Mouse (Mus musculus): ENCODE results near the gene Dlg5. TPM values are rescaled to one million over a fixed set of nuclear protein-coding genes. Genes with fewer than 3 reads are reported as not detected.

Dlg5 gene
- polyA plus RNA-seq, 2 experiments = 42.6 to 83.5 TPM

GRCm38 (mm10) chr14:24226344-24226743 lies 19.4 kb downstream of the Dlg5 start:
- Histone ChIP-seq H3K4me2 (replicated peaks; ENCODE audit: low read depth, low read length, severe bottlenecking) (no peak overlapping the region), H3K27ac (replicated peaks; ENCODE audit: low read depth, low read length) (no peak overlapping the region), H3K4me3 (replicated peaks; ENCODE audit: low read length) (no peak overlapping the region), H3K27me3 (ENCODE audit: control insufficient read depth, insufficient read depth, low read length) (no peaks in the 10 kb centered on the region), H3K4me1 (ENCODE audit: control insufficient read depth, insufficient read depth, low read length) (peaks cover 9% of the 10 kb centered on the region; the same call in 1 of the 2 replicates), H3K36me3 (ENCODE audit: control insufficient read depth, insufficient read depth, low read length) (peaks cover 5% of the 10 kb centered on the region; the same call in 1 of the 2 replicates), H3K9me3 (ENCODE audit: control insufficient read depth, low read length) (no peaks in the 10 kb centered on the region), H3K9ac (ENCODE audit: low read depth, low read length, severe bottlenecking) (no peak overlapping the region)
- WGBS = 91% methylated on average over 2 of the region's 2 CpGs
- TF ChIP-seq POLR2A (IDR thresholded peaks at IDR 0.05; ENCODE audit: borderline replicate concordance, extremely low read depth, insufficient read depth, insufficient read length) = no peak
- no peak for ATAC-seq (ENCODE audit: low FRiP score, low read depth)
- no peak for DNase-seq (ENCODE audit: low spot score)

DNA sequence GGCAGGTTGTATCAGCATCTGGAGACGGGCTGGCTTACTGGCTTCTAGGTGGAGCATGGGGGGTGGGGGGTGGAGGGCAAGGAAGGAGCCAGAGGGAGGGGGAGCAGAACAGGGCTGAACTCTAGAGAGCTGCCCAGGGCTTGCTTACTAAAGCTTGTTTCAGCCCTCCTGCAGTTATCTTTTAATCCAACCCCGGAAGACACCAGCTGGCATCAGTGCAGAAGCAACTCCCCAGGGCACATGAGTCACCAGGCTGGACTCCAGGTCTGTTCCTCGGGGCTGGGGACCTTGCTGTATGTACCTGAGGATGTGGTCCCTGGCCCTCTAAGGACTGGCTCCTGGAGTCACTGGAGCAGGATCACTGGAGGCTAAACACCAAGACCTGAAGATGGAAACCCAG lies 23.0 kb downstream of the Dlg5 start:
- ATAC-seq (ENCODE audit: low FRiP score, low read depth) = no peak
- Histone ChIP-seq H3K27me3 (ENCODE audit: control insufficient read depth, insufficient read depth, low read length) (no peaks in the 10 kb centered on the region), H3K9ac (ENCODE audit: low read depth, low read length, severe bottlenecking) (no peak overlapping the region), H3K27ac (replicated peaks; ENCODE audit: low read depth, low read length) (no peak overlapping the region), H3K36me3 (ENCODE audit: control insufficient read depth, insufficient read depth, low read length) (peaks cover 5% of the 10 kb centered on the region; the same call in 1 of the 2 replicates), H3K4me1 (ENCODE audit: control insufficient read depth, insufficient read depth, low read length) (peaks cover 7% of the 10 kb centered on the region), H3K4me2 (replicated peaks; ENCODE audit: low read depth, low read length, severe bottlenecking) (no peak overlapping the region), H3K4me3 (replicated peaks; ENCODE audit: low read length) (no peak overlapping the region), H3K9me3 (ENCODE audit: control insufficient read depth, low read length) (no peaks in the 10 kb centered on the region)
- no peak for DNase-seq (ENCODE audit: low spot score)
- TF ChIP-seq POLR2A (IDR thresholded peaks at IDR 0.05; ENCODE audit: borderline replicate concordance, extremely low read depth, insufficient read depth, insufficient read length) = no peak
- 42% methylated on average over 3 of the region's 3 CpGs for WGBS

DNA sequence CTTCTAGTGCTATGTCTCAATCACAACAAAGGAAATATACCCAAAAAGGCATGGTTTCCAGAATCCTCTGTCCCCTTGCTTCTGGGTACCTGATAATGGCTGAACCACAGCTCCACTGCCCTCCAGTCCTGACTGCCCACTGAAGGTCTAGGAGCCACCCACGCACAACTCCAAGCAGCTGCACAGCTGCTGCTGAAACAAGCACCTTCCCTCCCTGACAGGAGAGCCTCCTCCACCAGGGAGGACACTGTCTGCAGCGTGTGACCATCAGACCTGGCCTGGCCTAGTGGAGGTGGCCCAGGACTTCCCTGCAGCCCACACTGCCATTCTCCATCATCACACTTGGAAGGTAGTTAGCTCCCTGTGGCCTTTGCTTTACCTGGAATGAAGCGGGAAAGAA lies 23.4 kb downstream of the Dlg5 start:
- 72% methylated on average over 3 of the region's 3 CpGs for WGBS
- Histone ChIP-seq H3K4me1 (ENCODE audit: control insufficient read depth, insufficient read depth, low read length) (peaks cover 12% of the 10 kb centered on the region), H3K4me2 (replicated peaks; ENCODE audit: low read depth, low read length, severe bottlenecking) (no peak overlapping the region), H3K27me3 (ENCODE audit: control insufficient read depth, insufficient read depth, low read length) (no peaks in the 10 kb centered on the region), H3K9me3 (ENCODE audit: control insufficient read depth, low read length) (no peaks in the 10 kb centered on the region), H3K9ac (ENCODE audit: low read depth, low read length, severe bottlenecking) (no peak overlapping the region), H3K4me3 (replicated peaks; ENCODE audit: low read length) (no peak overlapping the region), H3K27ac (replicated peaks; ENCODE audit: low read depth, low read length) (no peak overlapping the region), H3K36me3 (ENCODE audit: control insufficient read depth, insufficient read depth, low read length) (peaks cover 5% of the 10 kb centered on the region; the same call in 1 of the 2 replicates)
- ATAC-seq (ENCODE audit: low FRiP score, low read depth) (no peak), DNase-seq (ENCODE audit: low spot score) (no peak)
- no peak for TF ChIP-seq POLR2A (IDR thresholded peaks at IDR 0.05; ENCODE audit: borderline replicate concordance, extremely low read depth, insufficient read depth, insufficient read length)

DNA sequence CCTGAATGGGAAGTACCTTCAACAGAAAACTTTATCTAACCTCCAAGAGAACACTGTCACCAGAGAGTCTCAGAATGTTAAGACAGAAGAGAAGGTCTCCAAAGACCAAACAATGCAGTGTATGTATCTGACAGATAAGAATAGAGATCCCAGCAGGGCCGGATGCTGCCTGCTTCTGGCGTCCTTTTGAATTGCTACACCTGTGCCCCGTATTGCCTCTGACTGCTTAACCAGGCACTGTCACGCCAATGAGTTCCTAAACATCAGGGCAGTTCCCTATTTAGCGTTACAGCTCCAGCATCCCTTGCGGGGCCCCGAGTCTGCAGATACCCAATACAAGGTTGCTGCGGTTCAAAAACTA lies 28.4 kb downstream of the Dlg5 start:
- 48% methylated on average over 8 of the region's 8 CpGs for WGBS
- Histone ChIP-seq H3K27me3 (ENCODE audit: control insufficient read depth, insufficient read depth, low read length) (no peaks in the 10 kb centered on the region), H3K4me2 (replicated peaks; ENCODE audit: low read depth, low read length, severe bottlenecking) (no peak overlapping the region), H3K9me3 (ENCODE audit: control insufficient read depth, low read length) (no peaks in the 10 kb centered on the region), H3K4me3 (replicated peaks; ENCODE audit: low read length) (no peak overlapping the region), H3K27ac (replicated peaks; ENCODE audit: low read depth, low read length) (no peak overlapping the region), H3K4me1 (ENCODE audit: control insufficient read depth, insufficient read depth, low read length) (peaks cover 47% of the 10 kb centered on the region), H3K9ac (ENCODE audit: low read depth, low read length, severe bottlenecking) (no peak overlapping the region), H3K36me3 (ENCODE audit: control insufficient read depth, insufficient read depth, low read length) (no peaks in the 10 kb centered on the region)
- DNase-seq (ENCODE audit: low spot score) (no peak), ATAC-seq (ENCODE audit: low FRiP score, low read depth) (no peak)
- TF ChIP-seq POLR2A (IDR thresholded peaks at IDR 0.05; ENCODE audit: borderline replicate concordance, extremely low read depth, insufficient read depth, insufficient read length) = no peak

- ATAC-seq (ENCODE audit: low FRiP score, low read depth) = no peak
- Histone ChIP-seq H3K9me3 (ENCODE audit: control insufficient read depth, low read length) (no peaks in the 10 kb centered on the region), H3K27ac (replicated peaks; ENCODE audit: low read depth, low read length) (no peak overlapping the region)
Observed at GRCm38 (mm10) chr14:24216678-24217361, 28.9 kb downstream of the Dlg5 start.

More at GRCm38 (mm10) chr14:24216678-24217361, 28.9 kb downstream of the Dlg5 start:
- peaks cover 52% of the 10 kb centered on the region for H3K4me1 ChIP-seq (ENCODE audit: control insufficient read depth, insufficient read depth, low read length)
- no peak overlapping the region for H3K4me3 ChIP-seq (replicated peaks; ENCODE audit: low read length)
- no peak overlapping the region for H3K9ac ChIP-seq (ENCODE audit: low read depth, low read length, severe bottlenecking)
- 28% methylated on average over 11 of the region's 11 CpGs for WGBS
- no peak for TF ChIP-seq POLR2A (IDR thresholded peaks at IDR 0.05; ENCODE audit: borderline replicate concordance, extremely low read depth, insufficient read depth, insufficient read length)
- H3K27me3 ChIP-seq (ENCODE audit: control insufficient read depth, insufficient read depth, low read length) = no peaks in the 10 kb centered on the region
- DNase-seq (ENCODE audit: low spot score) = no peak
- no peak overlapping the region for H3K4me2 ChIP-seq (replicated peaks; ENCODE audit: low read depth, low read length, severe bottlenecking)
- H3K36me3 ChIP-seq (ENCODE audit: control insufficient read depth, insufficient read depth, low read length) = no peaks in the 10 kb centered on the region

All from limb, embryonic 14.5 days (tissue).